Mouse (Mus musculus) left cerebral cortex, adult 2 months (tissue): ENCODE results near the gene Edem3. TPM values are rescaled to one million over a fixed set of nuclear protein-coding genes. Genes with fewer than 3 reads are reported as not detected.
A peak's percentile ranks its signal among the peaks of the same experiment; 100 is the strongest.
"Not testable (repeated sequence)": the region's sequence is repeated elsewhere in the genome, so short reads cannot be mapped to it uniquely, and the experiment has no call there.

Experiments used
- DNase-seq, 2 experiments: peaks; one replicate each; pipeline ENCODE4 v3.0.0; 2021 to 2022; ENCODE audit warnings: low spot score in 2 of 2, mixed read lengths in 1 of 2; ENCODE audit errors: extremely low spot score in 1 of 2
- H3K27ac ChIP-seq: fragments of 200-600 bp; 2 replicates; pipeline ENCODE4 v1.8.1; 2022
- H3K4me3 ChIP-seq: fragments of 200-600 bp; 2 replicates; pipeline ENCODE4 v1.8.1; 2022
- CTCF ChIP-seq: fragments of 200-600 bp; IDR thresholded peaks from 2 replicates; pipeline ENCODE4 v1.8.1; 2022; ENCODE audit warnings: antibody characterized with exemption, mild to moderate bottlenecking, moderate library complexity
- intact Hi-C: fragments of 180-260 bp; cut with DNase I; formaldehyde crosslinking; loops from one replicate; pipeline ENCODE4 v1.15.1; 2025
- total RNA-seq, 2 experiments: library from RNA; stranded (reverse); gene quantifications; 2 replicates each; pipeline ENCODE4 v1.2.3; 2021

Edem3 gene
- total RNA-seq, 2 experiments from 2014 or later: 38.0 to 39.6 TPM

- no peak for TF ChIP-seq CTCF
Measured at GRCm38 (mm10) chr1:151819190-151819589, 64.0 kb downstream of the Edem3 start.

GRCm38 (mm10) chr1:151820457-151820856 is 65.3 kb downstream of the Edem3 start:
- TF ChIP-seq CTCF: peak; percentile 96
- Histone ChIP-seq H3K4me3 (no peak overlapping the region), H3K27ac (no peak overlapping the region)
- DNase-seq: peak; percentile 64 to 71
- intact Hi-C loops: loop anchor here (1.0 to 10.0 kb wide), 5 partner anchors 177 to 924 kb away; partner anchors contain the start of gene 1700025G04Rik

More at GRCm38 (mm10) chr1:151819190-151819589, 64.0 kb downstream of the Edem3 start:
- Histone ChIP-seq H3K4me3 (no peak overlapping the region), H3K27ac (no peak overlapping the region)
- intact Hi-C loops: loop anchor here (5.0 kb wide), 1 partner anchor 693 kb away; no protein-coding TSS in a partner anchor
- DNase-seq: no peak

DNA sequence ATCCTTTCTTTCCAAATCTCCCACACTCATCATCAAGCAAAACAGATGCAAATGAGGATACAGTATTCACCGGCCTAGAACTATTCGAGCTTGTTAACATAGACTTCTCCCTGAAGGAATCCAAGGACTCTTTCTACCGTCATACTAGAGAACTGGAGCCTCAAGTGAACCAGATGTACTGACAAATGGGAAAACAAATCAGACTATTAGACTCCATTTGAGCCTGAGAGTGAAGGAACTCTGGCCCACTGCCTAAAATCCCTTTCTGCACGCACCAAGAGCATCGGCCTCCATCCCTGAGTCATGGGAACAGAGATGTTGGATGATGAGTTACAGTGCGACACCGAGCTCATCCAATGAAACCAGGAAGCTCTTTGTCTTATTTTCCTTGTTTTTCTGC is 69.9 kb downstream of the Edem3 start:
- TF ChIP-seq CTCF: no peak
- no peak overlapping the region for H3K4me3 ChIP-seq
- intact Hi-C loops: loop anchor here (2.0 to 10.0 kb wide), 2 partner anchors 460 to 920 kb away; no protein-coding TSS in a partner anchor
- no peak for DNase-seq
- H3K27ac ChIP-seq: no peak overlapping the region

DNA sequence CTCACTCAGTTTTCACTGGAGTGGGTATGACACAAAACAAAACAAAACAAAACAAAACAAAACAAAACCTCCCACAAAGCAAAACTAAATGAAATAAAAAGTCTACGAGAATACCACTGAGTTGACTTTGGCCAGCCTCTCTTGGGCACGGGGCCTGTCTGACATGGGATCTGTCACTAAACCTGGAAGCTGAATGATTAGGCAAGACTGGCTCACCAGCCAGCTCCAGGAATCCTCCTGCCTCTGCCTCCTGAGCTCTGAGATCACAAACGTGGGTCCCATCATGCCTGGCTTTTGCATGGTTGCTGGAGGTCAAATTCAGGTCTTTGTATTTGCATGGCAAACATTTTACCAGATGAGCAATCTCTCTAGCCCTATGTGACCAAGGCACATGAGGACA is 76.6 kb downstream of the Edem3 start:
- Histone ChIP-seq H3K4me3 (no peak overlapping the region), H3K27ac (no peak overlapping the region)
- DNase-seq: no peak
- no peak for TF ChIP-seq CTCF
- intact Hi-C loops: no loop called here

GRCm38 (mm10) chr1:151835261-151835660 is 80.1 kb downstream of the Edem3 start:
- no peak for DNase-seq
- H3K27ac ChIP-seq: no peak overlapping the region
- no peak for TF ChIP-seq CTCF
- intact Hi-C loops: no loop called here
- no peak overlapping the region for H3K4me3 ChIP-seq

DNA sequence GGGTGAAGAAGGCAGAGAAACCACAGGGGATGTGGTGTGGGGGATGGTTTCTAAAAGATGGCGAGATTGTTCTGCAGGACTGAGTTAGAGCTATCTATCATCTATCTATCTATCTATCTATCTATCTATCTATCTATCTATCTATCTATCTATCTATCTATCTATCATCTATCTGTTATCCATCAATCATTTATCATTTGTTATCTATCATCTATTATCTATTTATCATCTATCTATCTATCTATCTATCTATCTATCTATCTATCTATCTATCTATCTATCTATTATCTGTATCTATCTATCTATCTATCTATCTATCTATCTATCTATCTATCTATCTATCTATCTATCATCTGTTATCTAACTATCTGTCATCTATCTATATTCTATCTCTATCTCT is 85.2 kb downstream of the Edem3 start:
- H3K27ac ChIP-seq, DNase-seq, intact Hi-C loops, H3K4me3 ChIP-seq: not testable (repeated sequence)

DNA sequence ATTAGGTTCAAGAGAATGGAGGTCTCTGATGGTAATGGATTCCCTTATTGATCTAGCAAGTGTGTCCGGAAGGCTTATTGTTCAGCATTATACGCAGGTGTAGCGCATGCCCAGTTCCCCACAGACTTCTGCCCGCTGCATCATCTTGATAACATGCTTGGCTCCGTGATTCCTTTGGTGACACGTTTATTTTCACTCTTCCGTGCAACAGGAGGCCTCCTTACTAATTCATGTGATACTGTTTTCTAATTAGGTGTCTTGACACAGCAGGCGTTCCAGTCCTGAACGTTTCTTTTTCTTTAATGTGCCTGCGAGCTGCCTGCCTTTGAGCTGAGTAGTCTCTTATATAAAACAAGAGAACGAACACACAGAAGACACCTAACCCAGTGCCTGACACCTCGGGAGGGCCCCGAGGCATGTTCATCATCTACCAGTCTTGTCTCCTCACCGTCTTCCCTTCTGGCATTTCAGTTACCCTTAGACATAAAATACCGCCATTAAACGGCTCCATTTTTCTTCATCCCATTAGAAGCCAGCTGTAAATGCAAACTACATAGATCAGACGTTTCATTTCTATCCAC is 90.2 kb downstream of the Edem3 start:
- Histone ChIP-seq H3K4me3 (no peak overlapping the region), H3K27ac (no peak overlapping the region)
- TF ChIP-seq CTCF: no peak
- intact Hi-C loops: no loop called here
- DNase-seq: no peak

GRCm38 (mm10) chr1:151845926-151846782 is 91.0 kb downstream of the Edem3 start:
- peak; percentile 43 for TF ChIP-seq CTCF
- no peak for DNase-seq
- intact Hi-C loops: no loop called here
- Histone ChIP-seq H3K4me3 (no peak overlapping the region), H3K27ac (no peak overlapping the region)

- no peak overlapping the region for H3K4me3 ChIP-seq
- intact Hi-C loops: no loop called here
- TF ChIP-seq CTCF: no peak
- H3K27ac ChIP-seq: no peak overlapping the region
- DNase-seq: no peak
Measured at GRCm38 (mm10) chr1:151848286-151848685, 93.1 kb downstream of the Edem3 start.

DNA sequence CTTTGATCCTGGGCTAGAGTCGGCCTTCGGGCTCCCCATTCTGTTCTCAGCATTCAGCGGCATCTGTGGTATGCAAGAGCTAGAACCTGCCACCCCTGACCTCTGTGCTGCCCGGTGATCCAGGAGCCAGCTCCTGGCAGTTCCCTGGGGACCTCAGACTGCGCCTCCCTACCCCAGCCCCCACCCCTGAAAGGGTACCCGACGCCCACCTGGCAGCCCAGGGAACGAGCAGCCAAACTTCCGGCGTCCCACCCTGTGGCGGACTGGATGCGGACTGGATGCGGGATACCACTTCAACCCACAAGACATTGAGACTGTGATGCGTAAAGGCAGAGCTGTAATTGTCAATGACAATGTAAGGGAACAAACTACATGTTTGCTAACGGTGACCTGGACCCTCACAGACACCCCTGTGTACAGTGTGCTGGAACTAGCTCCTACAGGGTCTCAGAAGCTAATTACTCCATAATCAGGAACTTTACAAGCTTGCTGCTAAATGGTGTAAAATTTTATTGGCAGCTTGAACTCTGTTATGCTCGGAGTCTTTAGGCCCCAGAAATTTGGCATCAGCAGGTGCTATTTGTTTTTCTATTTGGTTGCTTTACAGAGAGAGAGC is 94.9 kb downstream of the Edem3 start:
- intact Hi-C loops: no loop called here
- H3K27ac ChIP-seq: no peak overlapping the region
- DNase-seq: no peak
- TF ChIP-seq CTCF: no peak
- H3K4me3 ChIP-seq: no peak overlapping the region

DNA sequence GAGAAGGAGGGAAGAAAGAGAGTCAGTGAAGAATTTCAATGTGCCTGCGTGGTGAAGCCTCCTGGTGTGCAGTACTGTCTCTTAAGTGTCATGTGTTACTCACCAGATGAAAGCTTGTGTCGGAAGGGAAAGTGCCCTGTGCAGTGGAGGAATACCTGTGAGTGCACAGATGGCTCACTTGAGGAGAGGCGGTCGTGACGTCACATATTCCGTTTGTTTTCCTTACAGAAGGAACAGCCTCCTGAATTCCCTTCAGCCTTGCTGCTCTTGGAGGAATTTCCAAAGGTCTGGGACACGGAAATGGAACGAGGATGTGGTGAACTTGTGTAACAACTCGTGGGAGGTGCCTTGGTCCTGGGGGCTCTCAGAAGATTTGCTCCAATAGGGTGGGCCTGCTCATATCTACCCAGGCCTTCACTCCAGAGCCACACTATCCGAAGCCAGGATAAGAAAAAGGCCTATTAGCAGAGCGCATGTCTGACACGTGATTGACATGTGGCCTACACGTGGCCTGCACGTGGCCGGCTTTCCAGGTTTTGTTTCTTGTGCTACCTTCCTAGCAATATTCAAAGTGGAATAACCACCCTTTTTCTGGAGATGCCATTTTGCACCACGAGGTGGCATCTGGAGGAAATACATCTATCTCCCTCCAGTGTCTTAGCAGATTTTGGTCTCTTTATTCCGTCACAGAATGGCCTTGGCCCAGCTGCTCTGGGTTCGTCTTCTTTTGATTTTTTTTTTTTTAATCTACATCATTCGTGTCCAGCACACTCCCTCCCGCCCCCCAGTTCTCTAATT is 96.1 kb downstream of the Edem3 start:
- Histone ChIP-seq H3K4me3 (no peak overlapping the region), H3K27ac (no peak overlapping the region)
- no peak for DNase-seq
- peak; percentile 21 for TF ChIP-seq CTCF
- intact Hi-C loops: no loop called here

GRCm38 (mm10) chr1:151851976-151852375 is 96.8 kb downstream of the Edem3 start:
- no peak overlapping the region for H3K27ac ChIP-seq
- intact Hi-C loops: no loop called here

More at GRCm38 (mm10) chr1:151851976-151852375, 96.8 kb downstream of the Edem3 start:
- no peak for DNase-seq
- no peak for TF ChIP-seq CTCF
- no peak overlapping the region for H3K4me3 ChIP-seq
